ENCODE assay signal across 29 mouse cellular contexts in genomic region chr10:65847622-65848021, GRCm38 (mm10).
"Had no signal": no experiment of that assay in that cellular context is flagged by ENCODE, and none has a peak within 500 bp of the region (broad histone marks: within the 10 kb centered on the region; RNA-seq: fewer than 3 reads in every experiment).

No protein-coding gene starts in this region.

- H3K4me1 ChIP-seq: heart, embryonic 13.5 days; heart, embryonic 15.5 days; hindbrain, embryonic 13.5 days; hindbrain, embryonic 15.5 days; kidney, embryonic 15.5 days; limb, embryonic 10.5 days; limb, embryonic 12.5 days; liver, embryonic 13.5 days; liver, embryonic 15.5 days had no signal

- H3K36me3 ChIP-seq: heart, embryonic 13.5 days; heart, embryonic 15.5 days; hindbrain, embryonic 13.5 days; hindbrain, embryonic 15.5 days; kidney, embryonic 15.5 days; limb, embryonic 10.5 days; limb, embryonic 12.5 days; liver, embryonic 13.5 days; liver, embryonic 15.5 days had no signal

- ATAC-seq: hindbrain, postnatal 0 days; liver, postnatal 0 days had no signal

- H3K9me3 ChIP-seq: heart, embryonic 13.5 days; heart, embryonic 15.5 days; hindbrain, embryonic 13.5 days; hindbrain, embryonic 15.5 days; kidney, embryonic 15.5 days; limb, embryonic 10.5 days; limb, embryonic 12.5 days; liver, embryonic 13.5 days; liver, embryonic 15.5 days had no signal

- H3K9ac ChIP-seq: heart, embryonic 13.5 days; heart, embryonic 15.5 days; hindbrain, embryonic 13.5 days; hindbrain, embryonic 15.5 days; kidney, embryonic 15.5 days; limb, embryonic 12.5 days; liver, embryonic 13.5 days; liver, embryonic 15.5 days; liver, postnatal 0 days had no signal

- H3K27ac ChIP-seq: gastrocnemius, adult 2 months; heart, adult 2 months; heart, embryonic 13.5 days; heart, embryonic 15.5 days; hindbrain, embryonic 13.5 days; hindbrain, embryonic 15.5 days; hindbrain, postnatal 0 days; kidney, embryonic 15.5 days; kidney, postnatal 0 days; limb, embryonic 10.5 days; limb, embryonic 12.5 days; liver, embryonic 13.5 days; liver, embryonic 15.5 days had no signal

- H3K27me3 ChIP-seq: heart, embryonic 13.5 days; heart, embryonic 15.5 days; hindbrain, embryonic 13.5 days; hindbrain, embryonic 15.5 days; kidney, embryonic 15.5 days; limb, embryonic 12.5 days; liver, embryonic 13.5 days; liver, embryonic 15.5 days had no signal

- H3K4me2 ChIP-seq: heart, embryonic 11.5 days; heart, embryonic 13.5 days; heart, embryonic 15.5 days; hindbrain, embryonic 13.5 days; hindbrain, embryonic 15.5 days; kidney, embryonic 15.5 days; limb, embryonic 12.5 days; liver, embryonic 11.5 days; liver, embryonic 13.5 days; liver, embryonic 15.5 days had no signal

- DNase-seq: gastrocnemius, adult 2 months; gastrocnemius, postnatal 10 days; gastrocnemius, postnatal 36 days; heart, adult 11 months; heart, adult 2 months; heart, postnatal 14 days; heart, postnatal 36 days; kidney, adult 11 months; kidney, adult 2 months; kidney, adult 9 months; kidney, postnatal 14 days; kidney, postnatal 36 days; layer of hippocampus, adult 9-11 months; layer of hippocampus, postnatal 36 days; liver; liver, embryonic 13.5 days; liver, postnatal 0 days had no signal

- H3K4me3 ChIP-seq: gastrocnemius, adult 2 months; heart, adult 2 months; heart, embryonic 13.5 days; heart, embryonic 15.5 days; hindbrain, embryonic 13.5 days; hindbrain, embryonic 15.5 days; kidney, embryonic 15.5 days; limb, embryonic 10.5 days; limb, embryonic 12.5 days; liver, embryonic 13.5 days; liver, embryonic 15.5 days had no signal
